Mouse (Mus musculus) G1E (cell line): ENCODE data around the gene Cbfa2t3.

Experiments
- CTCF ChIP-seq: IDR thresholded peaks from 2 replicates; pipeline ENCODE4 v1.5.1; 2012; ENCODE audit warnings: low read depth, low read length, inconsistent platforms, mixed read lengths
- POLR2AphosphoS5 ChIP-seq: IDR thresholded peaks from 2 replicates; pipeline ENCODE4 v1.6.1; 2012; ENCODE audit warnings: low read depth, low read length, inconsistent platforms; ENCODE audit not compliant: insufficient replicate concordance
- TAL1 ChIP-seq: conservative IDR thresholded peaks from 2 replicates; pipeline ENCODE4 v1.6.1; 2012; ENCODE audit warnings: low read depth, low read length, inconsistent platforms, mixed read lengths

DNA sequence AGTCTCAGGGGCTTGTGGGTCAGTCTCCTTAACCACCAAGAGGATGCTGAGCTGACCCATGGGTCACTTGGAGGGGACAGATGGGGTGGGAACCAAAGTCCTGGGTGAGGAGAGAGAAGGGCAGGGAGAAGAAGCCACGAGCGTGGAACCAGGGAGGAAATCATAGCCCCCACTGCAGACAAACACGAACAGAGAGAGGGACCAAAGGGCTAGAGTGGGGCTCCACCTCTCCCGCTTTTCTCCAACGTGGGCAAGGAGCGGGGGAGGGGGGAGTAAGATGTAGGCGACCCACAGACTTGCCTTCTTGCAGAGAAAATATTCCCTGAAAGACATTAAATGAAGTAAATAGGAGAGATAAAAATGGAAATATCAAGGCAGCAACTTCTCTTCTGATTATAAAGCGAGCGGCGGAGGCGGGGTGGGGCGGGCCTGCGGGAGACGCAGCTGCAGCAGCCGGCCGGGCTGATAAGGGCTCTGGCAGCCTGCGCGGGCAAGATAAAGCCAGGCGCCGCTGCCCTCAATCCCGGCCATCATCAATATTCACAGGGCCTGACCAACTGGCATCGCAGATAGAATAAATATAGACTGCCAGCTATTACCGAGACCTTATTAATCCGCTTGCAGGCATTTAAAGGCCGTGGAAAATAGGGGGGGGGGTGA, 21.3 kb upstream of the Cbfa2t3 start:
- no peak for TF ChIP-seq CTCF
- no peak for TF ChIP-seq POLR2AphosphoS5
- peak; percentile 95 for TF ChIP-seq TAL1
